Mouse (Mus musculus): Measurements from ENCODE around the gene Trappc2l.
A peak's percentile ranks its signal among the peaks of the same experiment; 100 is the strongest.

Trappc2l gene

DNA sequence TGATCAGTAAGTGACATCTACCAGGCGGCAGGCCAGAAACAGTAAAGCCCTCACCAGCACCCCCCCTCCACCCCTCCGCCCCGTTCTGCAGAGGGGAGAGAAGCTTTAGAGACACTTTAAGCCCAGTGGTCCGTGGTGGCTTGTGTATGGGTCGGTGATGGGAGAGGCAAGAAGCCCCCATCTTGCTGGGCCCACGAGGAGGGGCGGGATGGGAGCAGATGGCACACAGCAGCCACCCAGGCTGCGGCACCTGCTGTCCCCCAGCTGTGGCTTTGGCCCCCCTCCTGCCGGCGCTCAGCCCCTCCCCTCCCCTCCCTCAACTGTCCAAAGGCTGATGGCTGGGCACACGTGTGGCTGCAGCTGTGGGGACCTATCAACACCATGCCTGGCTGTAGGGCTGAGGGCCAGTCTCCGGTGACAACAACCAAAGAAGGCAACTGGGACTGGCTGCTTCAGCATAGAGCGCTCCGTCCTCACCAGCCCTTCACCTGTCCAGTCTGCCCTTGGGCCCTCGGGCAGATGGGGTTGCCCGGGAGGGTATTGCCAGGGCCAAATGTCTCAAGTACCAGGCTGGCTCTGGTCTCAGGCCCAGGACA, 40.0 kb downstream of the Trappc2l start:
- no peak for DNase-seq (ENCODE audit: extremely low read depth, insufficient read length, low spot score)

DNA sequence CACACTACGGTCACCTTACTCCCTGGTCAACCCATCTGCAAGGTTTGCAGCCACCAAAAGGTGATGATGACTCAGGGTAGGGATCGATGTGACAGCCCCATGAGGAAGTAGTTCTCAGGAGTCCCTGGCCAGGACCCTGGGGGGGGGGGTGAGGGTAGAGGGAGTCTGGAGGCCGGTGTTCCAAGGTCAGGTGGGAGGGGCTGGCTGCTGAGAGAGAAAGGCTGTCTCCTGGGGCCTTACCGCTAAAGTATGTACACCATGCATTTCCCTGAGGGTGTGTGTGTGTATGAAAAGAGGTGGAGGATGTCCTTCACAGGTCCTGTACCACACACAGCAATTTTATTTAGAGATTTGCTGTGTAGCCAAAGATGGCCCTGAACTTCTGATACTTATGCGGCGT, 41.2 kb downstream of the Trappc2l start:
- no peak for DNase-seq (ENCODE audit: extremely low read depth, insufficient read length, low spot score)

DNA sequence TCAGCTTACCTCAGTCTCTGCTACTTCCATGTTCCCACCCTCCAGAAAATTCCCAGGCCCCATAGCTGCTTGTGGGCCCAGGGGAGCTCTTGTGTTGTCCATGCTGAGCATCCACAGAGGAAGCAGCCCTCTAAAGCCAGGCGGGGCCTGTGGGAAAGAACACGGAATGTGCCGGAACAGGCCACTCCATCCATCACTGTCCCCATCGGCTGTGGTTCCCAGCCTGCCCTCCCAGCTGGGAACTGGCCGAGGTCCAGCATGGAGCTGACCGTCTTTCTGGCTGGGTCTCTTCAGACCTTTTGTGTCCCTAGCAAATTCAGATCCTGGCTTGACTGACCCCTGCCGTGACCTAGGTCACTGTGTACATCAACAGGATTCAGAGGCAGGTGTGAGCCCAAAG, 43.3 kb downstream of the Trappc2l start:
- DNase-seq (ENCODE audit: extremely low read depth, insufficient read length, low spot score) = no peak

- DNase-seq (ENCODE audit: extremely low read depth, insufficient read length, low spot score) = no peak
Measured at GRCm38 (mm10) chr8:122656056-122656999, 44.9 kb downstream of the Trappc2l start.

DNA sequence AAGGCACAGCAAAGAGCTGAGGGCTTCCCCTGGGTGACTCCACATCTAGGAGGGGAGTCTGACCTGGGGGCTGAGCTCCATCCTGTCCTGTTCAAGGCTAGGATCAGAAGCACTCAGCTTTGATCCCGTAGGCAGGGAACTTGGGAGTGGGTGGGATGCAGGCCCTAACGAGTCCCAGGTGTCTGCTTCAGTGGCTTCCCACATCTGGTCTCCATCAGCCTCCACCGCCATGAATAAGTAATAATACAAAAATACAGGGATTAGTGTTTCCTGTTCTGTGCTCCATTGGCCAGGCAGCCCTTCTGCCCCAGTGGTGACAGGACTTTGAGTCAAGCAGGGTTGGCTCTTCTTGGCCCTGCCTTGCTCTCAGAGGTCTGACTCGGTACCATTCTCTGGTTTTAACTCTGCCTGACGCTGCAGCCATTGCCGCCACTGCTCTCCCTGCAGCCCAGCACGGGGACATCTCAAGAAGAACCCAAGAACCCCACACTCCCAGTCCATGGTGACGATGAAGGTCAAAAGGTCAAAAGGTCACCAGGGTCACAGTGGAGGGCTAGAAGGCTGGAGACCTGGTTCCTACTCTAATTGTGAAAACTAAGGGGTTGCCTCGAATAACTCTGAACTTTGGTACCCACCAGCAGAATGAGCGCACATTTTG, 46.8 kb downstream of the Trappc2l start:
- DNase-seq (ENCODE audit: extremely low read depth, insufficient read length, low spot score) = no peak

GRCm38 (mm10) chr8:122658807-122659160, 47.3 kb downstream of the Trappc2l start:
- DNase-seq (ENCODE audit: extremely low read depth, insufficient read length, low spot score) = no peak

DNA sequence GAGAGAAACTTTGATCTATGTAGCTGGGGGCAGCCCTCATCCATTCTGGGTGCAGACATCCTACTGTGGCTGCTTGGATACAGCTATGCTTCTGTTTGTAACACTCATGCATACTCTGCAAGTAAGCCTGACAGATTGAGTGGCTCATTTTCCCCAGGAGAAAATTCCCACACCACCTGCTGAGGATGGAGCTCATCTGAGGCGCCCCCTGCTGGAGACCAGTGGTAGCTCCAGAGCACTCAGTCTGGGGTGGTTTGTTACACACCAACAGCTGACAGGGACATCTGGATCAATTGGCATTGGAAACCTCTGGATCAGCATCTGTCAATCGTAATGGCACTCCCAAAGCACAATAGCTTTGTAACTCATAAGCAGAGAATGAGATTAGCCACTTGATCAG, 48.6 kb downstream of the Trappc2l start:
- DNase-seq (ENCODE audit: extremely low read depth, insufficient read length, low spot score) = no peak

- DNase-seq (ENCODE audit: extremely low read depth, insufficient read length, low spot score) = peak; percentile 65
Measured at GRCm38 (mm10) chr8:122661138-122661537, 49.7 kb downstream of the Trappc2l start.

GRCm38 (mm10) chr8:122661894-122662293, 50.5 kb downstream of the Trappc2l start:
- no peak for DNase-seq (ENCODE audit: extremely low read depth, insufficient read length, low spot score)

DNA sequence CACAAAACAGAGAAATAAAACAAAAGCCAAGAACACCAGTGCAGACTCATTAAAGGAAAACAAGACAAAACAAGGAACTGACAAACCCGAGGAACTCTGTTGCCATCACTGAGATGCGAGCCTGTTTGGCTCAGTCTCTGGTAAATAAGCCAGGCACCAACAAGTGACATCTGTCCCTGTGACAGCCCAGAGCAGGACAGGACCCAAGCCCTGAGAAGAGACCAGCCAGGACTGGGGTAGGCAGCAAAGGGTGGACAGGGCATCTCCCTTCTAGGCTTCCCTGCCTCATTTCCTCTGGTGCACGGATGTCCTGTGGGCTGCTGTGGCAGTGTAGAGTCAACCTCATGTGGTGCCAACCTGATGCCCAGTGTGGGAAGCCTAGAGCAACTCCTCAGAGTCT, 51.7 kb downstream of the Trappc2l start:
- DNase-seq (ENCODE audit: extremely low read depth, insufficient read length, low spot score) = no peak

DNA sequence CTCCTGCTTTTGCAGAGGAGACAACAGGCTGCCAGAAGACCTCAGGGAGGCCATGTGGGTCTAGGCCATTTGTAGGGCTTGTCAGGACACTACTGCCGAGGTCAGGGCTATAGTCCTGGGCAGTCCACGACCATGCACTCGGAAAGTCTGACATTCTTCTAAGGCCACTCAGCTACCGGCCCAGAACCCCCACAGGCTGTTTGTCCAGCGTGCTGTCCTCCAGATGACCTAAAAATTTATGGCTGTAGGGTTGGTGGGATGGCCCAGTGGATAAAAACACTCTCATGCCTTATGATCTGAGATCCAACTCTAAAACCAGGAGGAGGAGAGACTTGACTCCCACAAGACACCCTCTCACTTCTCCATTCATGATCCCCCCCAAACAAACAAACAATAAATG, 52.2 kb downstream of the Trappc2l start:
- no peak for DNase-seq (ENCODE audit: extremely low read depth, insufficient read length, low spot score)

DNA sequence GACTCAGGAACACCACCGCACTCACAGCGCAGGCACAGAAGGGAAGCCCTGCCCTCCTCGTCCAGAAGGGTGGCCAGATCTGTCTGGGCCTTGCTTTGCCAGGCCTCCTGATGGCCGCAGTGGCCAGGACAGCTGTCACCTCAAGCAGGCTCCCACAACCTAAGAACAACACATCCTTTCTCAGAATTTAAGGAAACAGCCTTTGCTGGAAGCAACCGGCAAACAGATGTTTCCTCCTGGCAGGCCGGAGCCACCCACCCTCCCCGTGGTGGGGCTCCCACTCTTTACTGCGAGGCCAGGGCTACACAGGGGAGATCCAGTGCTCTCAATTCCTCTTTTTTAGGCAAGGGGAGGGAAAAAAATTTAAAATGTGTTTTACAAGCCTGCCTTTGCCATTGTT, 53.8 kb downstream of the Trappc2l start:
- no peak for DNase-seq (ENCODE audit: extremely low read depth, insufficient read length, low spot score)

- DNase-seq (ENCODE audit: extremely low read depth, insufficient read length, low spot score) = no peak
Measured at GRCm38 (mm10) chr8:122665667-122666316, 54.4 kb downstream of the Trappc2l start.
